Mouse (Mus musculus) liver, embryonic 14.5 days (tissue): ENCODE measurements around the gene Syt10.

Experiments
- CTCF ChIP-seq: IDR thresholded peaks from 2 replicates; pipeline ENCODE4 v1.5.1; 2016; ENCODE audit warnings: antibody characterized with exemption, low read depth, control low read depth
- EP300 ChIP-seq: IDR thresholded peaks from 2 replicates; pipeline ENCODE4 v1.6.1; 2016; ENCODE audit warnings: antibody characterized with exemption, low read depth

DNA sequence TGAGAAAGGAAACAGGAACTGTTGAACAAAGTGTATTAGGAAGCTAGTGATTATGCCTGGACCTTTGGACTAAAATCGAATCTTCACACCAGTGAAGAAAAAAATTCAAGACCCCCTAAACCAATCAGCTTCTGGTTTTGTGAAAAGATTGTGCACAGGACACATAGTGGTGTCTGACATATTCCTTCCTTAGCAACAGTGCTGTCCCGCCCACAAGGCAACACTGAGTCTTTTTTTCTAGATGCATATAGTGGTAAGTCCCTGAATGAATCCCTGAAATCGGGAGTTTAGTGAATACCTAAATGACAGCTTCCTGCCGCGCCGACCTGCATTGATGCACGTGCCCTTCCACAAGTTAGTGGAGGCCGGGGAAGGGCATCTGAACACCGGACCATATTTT, 61.7 kb downstream of the Syt10 start:
- TF ChIP-seq CTCF: no peak
- no peak for TF ChIP-seq EP300
